Mouse (Mus musculus): ENCODE measurements around the gene Ntrk1. TPM values are rescaled to one million over a fixed set of nuclear protein-coding genes. Genes with fewer than 3 reads are reported as not detected.

Gene Ntrk1
- polyA plus RNA-seq, 1 experiment from 2014 or later, result not detected

- ATAC-seq, result no peak
- CTCF ChIA-PET, result interaction anchor here (1.0 to 6.9 kb wide), 2 partner anchors 11 to 58 kb away, joined by 3 to 60 read pairs; no protein-coding TSS in a partner anchor
- H3K27me3 ChIP-seq, result peaks cover 9% of the 10 kb centered on the region
- in situ Hi-C loops (cut with MboI; ENCODE audit: low pct_unique_long_range_greater_than_20kb), result no loop called here
- TF ChIP-seq CTCF (IDR thresholded peaks at IDR 0.05), result no peak
- POLR2A ChIA-PET, result interaction anchor here (1.1 kb wide), 1 partner anchor 10 kb away, joined by 6 read pairs; no protein-coding TSS in a partner anchor
- no peak for DNase-seq (ENCODE audit: low read depth, low spot score)
Observed at GRCm38 (mm10) chr3:87758641-87759040, 36.3 kb downstream of the Ntrk1 start.

GRCm38 (mm10) chr3:87756488-87756887 is 38.5 kb downstream of the Ntrk1 start:
- DNase-seq (ENCODE audit: low read depth, low spot score) (no peak), ATAC-seq (no peak)
- TF ChIP-seq CTCF (IDR thresholded peaks at IDR 0.05), result no peak
- H3K27me3 ChIP-seq, result peaks cover 19% of the 10 kb centered on the region
- in situ Hi-C loops (cut with MboI; ENCODE audit: low pct_unique_long_range_greater_than_20kb), result no loop called here
- ChIA-PET CTCF (interaction anchor here (0.6 to 6.9 kb wide), 10 partner anchors 8 to 117 kb away, joined by 3 to 60 read pairs (median 4); no protein-coding TSS in a partner anchor), POLR2A (interaction anchor here (0.6 to 1.1 kb wide), 2 partner anchors 13 to 63 kb away, joined by 3 read pairs; no protein-coding TSS in a partner anchor)

- DNase-seq (ENCODE audit: low read depth, low spot score), result no peak
- H3K27me3 ChIP-seq, result peaks cover 19% of the 10 kb centered on the region
- TF ChIP-seq CTCF (IDR thresholded peaks at IDR 0.05), result no peak
- in situ Hi-C loops (cut with MboI; ENCODE audit: low pct_unique_long_range_greater_than_20kb), result no loop called here
- POLR2A ChIA-PET, result interaction anchor here (0.6 to 1.1 kb wide), 2 partner anchors 13 to 64 kb away, joined by 3 read pairs; no protein-coding TSS in a partner anchor
- CTCF ChIA-PET, result interaction anchor here (0.6 to 6.9 kb wide), 14 partner anchors 9 to 124 kb away, joined by 3 to 60 read pairs (median 3); partner anchors contain the start of gene Sh2d2a
- ATAC-seq, result peak; percentile 75
Observed at GRCm38 (mm10) chr3:87755964-87756363, 39.0 kb downstream of the Ntrk1 start.

- POLR2A ChIA-PET, result no interaction called here
- peaks cover 19% of the 10 kb centered on the region for H3K27me3 ChIP-seq
- TF ChIP-seq CTCF (IDR thresholded peaks at IDR 0.05), result no peak
- ATAC-seq, result no peak
- in situ Hi-C loops (cut with MboI; ENCODE audit: low pct_unique_long_range_greater_than_20kb), result no loop called here
- DNase-seq (ENCODE audit: low read depth, low spot score), result no peak
- CTCF ChIA-PET, result interaction anchor here (1.4 to 6.9 kb wide), 2 partner anchors 16 to 63 kb away, joined by 5 to 60 read pairs; no protein-coding TSS in a partner anchor
Observed at GRCm38 (mm10) chr3:87753829-87754228, 41.1 kb downstream of the Ntrk1 start.

GRCm38 (mm10) chr3:87752567-87752966 is 42.4 kb downstream of the Ntrk1 start:
- in situ Hi-C loops (cut with MboI; ENCODE audit: low pct_unique_long_range_greater_than_20kb), result no loop called here
- ChIA-PET CTCF (interaction anchor here (0.7 to 6.9 kb wide), 4 partner anchors 17 to 86 kb away, joined by 3 to 60 read pairs (median 4); no protein-coding TSS in a partner anchor), POLR2A (no interaction called here)
- no peak for TF ChIP-seq CTCF (IDR thresholded peaks at IDR 0.05)
- no peak for DNase-seq (ENCODE audit: low read depth, low spot score)
- H3K27me3 ChIP-seq, result peaks cover 19% of the 10 kb centered on the region
- no peak for ATAC-seq

- ATAC-seq (no peak), DNase-seq (ENCODE audit: low read depth, low spot score) (no peak)
- ChIA-PET POLR2A (no interaction called here), CTCF (interaction anchor here (1.5 to 2.9 kb wide), 4 partner anchors 11 to 67 kb away, joined by 4 to 23 read pairs (median 7); no protein-coding TSS in a partner anchor)
- H3K27me3 ChIP-seq, result peaks cover 17% of the 10 kb centered on the region
- in situ Hi-C loops (cut with MboI; ENCODE audit: low pct_unique_long_range_greater_than_20kb), result no loop called here
- no peak for TF ChIP-seq CTCF (IDR thresholded peaks at IDR 0.05)
Observed at GRCm38 (mm10) chr3:87749977-87750376, 45.0 kb downstream of the Ntrk1 start.

GRCm38 (mm10) chr3:87749036-87749435 is 45.9 kb downstream of the Ntrk1 start:
- no peak for DNase-seq (ENCODE audit: low read depth, low spot score)
- POLR2A ChIA-PET, result interaction anchor here (0.6 to 1.2 kb wide), 2 partner anchors 20 to 698 kb away, joined by 3 to 4 read pairs; no protein-coding TSS in a partner anchor
- CTCF ChIA-PET, result interaction anchor here (0.9 to 2.9 kb wide), 6 partner anchors 12 to 107 kb away, joined by 3 to 23 read pairs (median 4); no protein-coding TSS in a partner anchor
- TF ChIP-seq CTCF (IDR thresholded peaks at IDR 0.05), result no peak
- peaks cover 11% of the 10 kb centered on the region for H3K27me3 ChIP-seq
- ATAC-seq, result no peak
- in situ Hi-C loops (cut with MboI; ENCODE audit: low pct_unique_long_range_greater_than_20kb), result no loop called here

- DNase-seq (ENCODE audit: low read depth, low spot score) (no peak), ATAC-seq (no peak)
- ChIA-PET POLR2A (interaction anchor here (1.2 kb wide), 1 partner anchor 20 kb away, joined by 3 read pairs; no protein-coding TSS in a partner anchor), CTCF (interaction anchor here (1.1 to 2.9 kb wide), 5 partner anchors 12 to 97 kb away, joined by 3 to 23 read pairs (median 5); no protein-coding TSS in a partner anchor)
- TF ChIP-seq CTCF (IDR thresholded peaks at IDR 0.05), result no peak
- in situ Hi-C loops (cut with MboI; ENCODE audit: low pct_unique_long_range_greater_than_20kb), result no loop called here
- peaks cover 8% of the 10 kb centered on the region for H3K27me3 ChIP-seq
Observed at GRCm38 (mm10) chr3:87748431-87748830, 46.5 kb downstream of the Ntrk1 start, which contains the start of gene Lrrc71. Lrrc71 (minus strand) TSS chr3:87748625.

- no peak for ATAC-seq
- POLR2A ChIA-PET, result interaction anchor here (0.6 kb wide), 1 partner anchor 203 kb away, joined by 6 read pairs; no protein-coding TSS in a partner anchor
- in situ Hi-C loops (cut with MboI; ENCODE audit: low pct_unique_long_range_greater_than_20kb), result no loop called here
- DNase-seq (ENCODE audit: low read depth, low spot score), result no peak
- TF ChIP-seq CTCF (IDR thresholded peaks at IDR 0.05), result no peak
- CTCF ChIA-PET, result interaction anchor here (1.2 kb wide), 1 partner anchor 72 kb away, joined by 3 read pairs; no protein-coding TSS in a partner anchor
- H3K27me3 ChIP-seq, result no peaks in the 10 kb centered on the region
Observed at GRCm38 (mm10) chr3:87745036-87745659, 49.8 kb downstream of the Ntrk1 start.

- DNase-seq (ENCODE audit: low read depth, low spot score) (no peak), ATAC-seq (no peak)
- H3K27me3 ChIP-seq, result no peaks in the 10 kb centered on the region
- in situ Hi-C loops (cut with MboI; ENCODE audit: low pct_unique_long_range_greater_than_20kb), result no loop called here
- TF ChIP-seq CTCF (IDR thresholded peaks at IDR 0.05), result no peak
- POLR2A ChIA-PET, result interaction anchor here (1.4 kb wide), 1 partner anchor 15 kb away, joined by 3 read pairs; no protein-coding TSS in a partner anchor
- CTCF ChIA-PET, result interaction anchor here (1.7 kb wide), 1 partner anchor 24 kb away, joined by 4 read pairs; no protein-coding TSS in a partner anchor
Observed at GRCm38 (mm10) chr3:87743927-87744326, 51.0 kb downstream of the Ntrk1 start.
